Mouse (Mus musculus): ENCODE results near the gene Pbx4. TPM values are rescaled to one million over a fixed set of nuclear protein-coding genes. Genes with fewer than 3 reads are reported as not detected.
A peak's percentile ranks its signal among the peaks of the same experiment; 100 is the strongest.

Gene Pbx4
- polyA plus RNA-seq, 1 experiment: 22.4 TPM

DNA sequence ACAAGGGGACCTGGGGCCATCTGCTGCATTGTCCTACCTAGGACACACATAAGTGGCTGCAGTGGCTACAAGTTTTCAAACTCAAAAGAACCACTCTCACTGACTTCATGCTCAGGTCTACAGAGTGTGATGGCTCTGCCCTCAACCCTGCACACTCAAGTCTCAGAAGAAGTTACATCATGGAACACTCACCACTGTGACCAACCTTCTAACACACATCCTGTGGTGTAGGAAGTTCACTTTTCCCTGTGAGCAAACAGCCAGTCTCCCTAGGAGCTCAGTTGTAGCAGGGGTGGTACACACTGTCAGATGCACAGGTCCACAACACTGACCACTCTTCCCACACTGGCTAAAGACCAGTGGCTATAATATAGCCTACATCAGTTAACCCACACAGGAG is 86.2 kb downstream of the Pbx4 start:
- no peak for TF ChIP-seq CTCF (IDR thresholded peaks at IDR 0.05; ENCODE audit: low read depth, low read length)
- H3K9ac ChIP-seq (ENCODE audit: low read depth, poor library complexity, severe bottlenecking): no peak overlapping the region
- no peaks in the 10 kb centered on the region for H3K4me1 ChIP-seq (ENCODE audit: control insufficient read depth, insufficient read depth, low read length)
- 0 out of 2 replicates have a peak overlapping the region, but pooled peaks have one; percentile 3 for H3K27ac ChIP-seq (ENCODE audit: insufficient read depth, low read length)
- no peak overlapping the region for H3K4me3 ChIP-seq (ENCODE audit: low read depth, low read length)
- no peaks in the 10 kb centered on the region for H3K27me3 ChIP-seq (ENCODE audit: control insufficient read depth, insufficient read depth, low read length, poor library complexity, severe bottlenecking)
- peaks cover 41% of the 10 kb centered on the region for H3K36me3 ChIP-seq (ENCODE audit: control insufficient read depth, insufficient read depth, low read length, poor library complexity, severe bottlenecking)
- no peaks in the 10 kb centered on the region for H3K9me3 ChIP-seq (replicated peaks; ENCODE audit: control insufficient read depth, insufficient read depth, low read length, poor library complexity, severe bottlenecking)

DNA sequence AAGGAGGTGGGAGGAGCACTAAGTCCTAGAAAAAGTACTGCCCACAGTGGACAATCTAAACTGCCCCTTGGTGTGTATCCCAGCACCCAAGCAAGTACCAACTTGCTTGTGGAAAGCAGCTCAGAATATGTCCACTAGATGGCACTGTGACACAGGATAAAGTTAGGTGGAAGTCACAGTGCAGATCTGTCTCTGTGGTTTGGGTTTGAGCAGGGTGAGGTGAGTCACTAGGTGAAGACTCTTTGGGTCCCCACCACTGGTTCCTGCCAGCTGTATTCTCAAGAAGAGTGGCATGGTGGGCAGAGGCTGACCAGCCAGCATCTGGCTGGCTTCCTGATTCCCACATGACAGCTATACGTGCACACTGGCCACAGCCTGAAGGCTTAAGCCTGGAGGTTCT is 86.7 kb downstream of the Pbx4 start:
- Histone ChIP-seq H3K27ac (ENCODE audit: insufficient read depth, low read length) (0 out of 2 replicates have a peak overlapping the region, but pooled peaks have one; percentile 3), H3K4me3 (ENCODE audit: low read depth, low read length) (no peak overlapping the region)

DNA sequence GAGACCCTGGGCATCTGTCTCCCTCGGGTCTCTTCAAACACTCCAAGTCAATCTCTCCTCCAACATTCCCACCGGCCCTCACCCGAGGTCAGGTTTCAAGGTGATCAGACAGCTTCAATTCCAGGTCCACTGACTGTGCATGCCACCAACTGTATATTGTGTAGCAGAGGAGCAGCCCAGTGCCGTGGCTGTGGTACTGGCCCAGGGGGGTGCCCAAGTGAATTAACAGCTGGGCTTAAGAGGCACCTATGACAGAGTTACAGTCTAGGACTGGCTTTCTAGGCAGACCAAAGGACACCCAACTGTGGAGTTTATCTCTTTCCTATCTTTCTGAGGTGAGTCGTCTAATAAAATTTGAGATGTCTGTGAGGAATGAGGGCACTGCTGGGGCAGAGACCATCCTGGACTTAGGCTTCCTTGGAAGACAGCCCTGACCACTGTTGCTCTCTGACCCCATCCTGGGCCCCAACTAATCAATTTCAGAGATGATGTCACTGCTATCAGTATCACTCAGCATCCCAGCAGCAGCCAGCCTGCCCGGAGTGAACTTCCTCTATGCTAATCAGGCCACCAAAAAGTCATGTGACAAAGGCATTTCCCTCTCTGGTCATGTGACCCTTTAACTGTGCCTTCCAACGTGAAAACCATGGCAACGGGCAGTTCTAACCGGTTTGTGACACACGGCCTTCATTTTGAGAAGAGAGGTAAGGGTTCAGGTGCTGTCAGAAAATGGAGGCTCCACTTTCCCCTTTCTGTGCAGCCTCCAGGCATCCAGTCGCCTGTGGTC is 87.8 kb downstream of the Pbx4 start:
- Histone ChIP-seq H3K9me3 (replicated peaks; ENCODE audit: control insufficient read depth, insufficient read depth, low read length, poor library complexity, severe bottlenecking) (no peaks in the 10 kb centered on the region), H3K27me3 (ENCODE audit: control insufficient read depth, insufficient read depth, low read length, poor library complexity, severe bottlenecking) (no peaks in the 10 kb centered on the region), H3K9ac (ENCODE audit: low read depth, poor library complexity, severe bottlenecking) (peak overlapping the region; percentile 11; the same call in 1 of the 2 replicates), H3K27ac (ENCODE audit: insufficient read depth, low read length) (peak overlapping the region; percentile 61), H3K36me3 (ENCODE audit: control insufficient read depth, insufficient read depth, low read length, poor library complexity, severe bottlenecking) (peaks cover 30% of the 10 kb centered on the region), H3K4me1 (ENCODE audit: control insufficient read depth, insufficient read depth, low read length) (no peaks in the 10 kb centered on the region), H3K4me3 (ENCODE audit: low read depth, low read length) (no peak overlapping the region)
- TF ChIP-seq POLR2A (IDR thresholded peaks at IDR 0.05; ENCODE audit: insufficient read depth, low read length): no peak
- TF ChIP-seq EP300 (IDR thresholded peaks at IDR 0.05; ENCODE audit: insufficient read depth, low read depth, low read length): 0 out of 2 replicates have a peak, but pooled peaks have one; percentile 16

More for the DNA sequence above, 86.7 kb downstream of the Pbx4 start:
- TF ChIP-seq EP300 (IDR thresholded peaks at IDR 0.05; ENCODE audit: insufficient read depth, low read depth, low read length) (no peak), CTCF (IDR thresholded peaks at IDR 0.05; ENCODE audit: low read depth, low read length) (peak; percentile 42), POLR2A (IDR thresholded peaks at IDR 0.05; ENCODE audit: insufficient read depth, low read length) (no peak)
- H3K9me3 ChIP-seq (replicated peaks; ENCODE audit: control insufficient read depth, insufficient read depth, low read length, poor library complexity, severe bottlenecking): no peaks in the 10 kb centered on the region
- peaks cover 36% of the 10 kb centered on the region for H3K36me3 ChIP-seq (ENCODE audit: control insufficient read depth, insufficient read depth, low read length, poor library complexity, severe bottlenecking)
- no peak overlapping the region for H3K9ac ChIP-seq (ENCODE audit: low read depth, poor library complexity, severe bottlenecking)
- H3K27me3 ChIP-seq (ENCODE audit: control insufficient read depth, insufficient read depth, low read length, poor library complexity, severe bottlenecking): no peaks in the 10 kb centered on the region
- H3K4me1 ChIP-seq (ENCODE audit: control insufficient read depth, insufficient read depth, low read length): no peaks in the 10 kb centered on the region

DNA sequence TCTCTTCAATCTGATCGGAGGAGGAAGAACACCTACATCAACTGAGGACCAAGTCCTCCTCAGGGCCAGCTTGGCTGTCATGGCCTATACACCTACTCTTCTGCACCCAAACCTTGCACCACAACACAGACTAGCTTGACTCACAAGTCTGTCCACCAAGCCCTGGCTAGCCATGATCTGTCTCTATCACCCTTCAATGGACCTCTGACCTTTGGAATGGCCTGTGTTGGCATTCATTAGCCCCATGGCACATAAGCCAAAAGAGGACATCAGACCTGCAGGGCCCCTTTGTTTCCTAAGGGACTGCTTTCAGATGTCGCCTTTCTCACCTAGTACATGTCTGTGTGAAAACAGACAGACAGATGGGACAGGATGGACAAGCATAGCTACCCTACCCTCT is 88.8 kb downstream of the Pbx4 start:
- peak overlapping the region; percentile 45 for H3K27ac ChIP-seq (ENCODE audit: insufficient read depth, low read length)
- no peaks in the 10 kb centered on the region for H3K27me3 ChIP-seq (ENCODE audit: control insufficient read depth, insufficient read depth, low read length, poor library complexity, severe bottlenecking)
- H3K9me3 ChIP-seq (replicated peaks; ENCODE audit: control insufficient read depth, insufficient read depth, low read length, poor library complexity, severe bottlenecking): no peaks in the 10 kb centered on the region
- no peak overlapping the region for H3K4me3 ChIP-seq (ENCODE audit: low read depth, low read length)
- H3K36me3 ChIP-seq (ENCODE audit: control insufficient read depth, insufficient read depth, low read length, poor library complexity, severe bottlenecking): peaks cover 23% of the 10 kb centered on the region
- no peaks in the 10 kb centered on the region for H3K4me1 ChIP-seq (ENCODE audit: control insufficient read depth, insufficient read depth, low read length)
- no peak overlapping the region for H3K9ac ChIP-seq (ENCODE audit: low read depth, poor library complexity, severe bottlenecking)
- no peak for TF ChIP-seq POLR2A (IDR thresholded peaks at IDR 0.05; ENCODE audit: insufficient read depth, low read length)
- no peak for TF ChIP-seq CTCF (IDR thresholded peaks at IDR 0.05; ENCODE audit: low read depth, low read length)
- no peak for TF ChIP-seq EP300 (IDR thresholded peaks at IDR 0.05; ENCODE audit: insufficient read depth, low read depth, low read length)

Other genes starting within 250 kb of the Pbx4 start
- 16.8 and 21.6 TPM in 2 replicates for gene Zfp868, start 206.9 kb upstream of the Pbx4 start, polyA plus RNA-seq (2011; ENCODE audit: insufficient read depth, insufficient read length, low read depth, missing spikeins)
- gene Zfp964, start 178.0 kb upstream of the Pbx4 start, polyA plus RNA-seq (2011; ENCODE audit: insufficient read depth, insufficient read length, low read depth, missing spikeins): 2.2 and 2.4 TPM in 2 replicates
- 29.1 and 33.7 TPM in 2 replicates for gene Zfp869, start 121.8 kb upstream of the Pbx4 start, polyA plus RNA-seq (2011; ENCODE audit: insufficient read depth, insufficient read length, low read depth, missing spikeins)
- 6.5 and 7.0 TPM in 2 replicates for gene Zfp963, start 82.5 kb upstream of the Pbx4 start, polyA plus RNA-seq (2011; ENCODE audit: insufficient read depth, insufficient read length, low read depth, missing spikeins)
- not detected in 2 replicates for gene Gm20422, start 57.6 kb upstream of the Pbx4 start, polyA plus RNA-seq (2011; ENCODE audit: insufficient read depth, insufficient read length, low read depth, missing spikeins)
- gene Atp13a1, start 41.3 kb upstream of the Pbx4 start, polyA plus RNA-seq (2011; ENCODE audit: insufficient read depth, insufficient read length, low read depth, missing spikeins): 31.1 and 32.2 TPM in 2 replicates
- 38.3 and 41.1 TPM in 2 replicates for gene Zfp866, start 41.3 kb upstream of the Pbx4 start, polyA plus RNA-seq (2011; ENCODE audit: insufficient read depth, insufficient read length, low read depth, missing spikeins)
- 11.6 and 12.6 TPM in 2 replicates for gene Gmip, start 23.8 kb upstream of the Pbx4 start, polyA plus RNA-seq (2011; ENCODE audit: insufficient read depth, insufficient read length, low read depth, missing spikeins)
- gene Lpar2, start 10.1 kb upstream of the Pbx4 start, polyA plus RNA-seq (2011; ENCODE audit: insufficient read depth, insufficient read length, low read depth, missing spikeins): 10.1 and 10.8 TPM in 2 replicates
- gene Cilp2, start 55.2 kb downstream of the Pbx4 start, polyA plus RNA-seq (2011; ENCODE audit: insufficient read depth, insufficient read length, low read depth, missing spikeins): 0.96 and 1.2 TPM in 2 replicates
- not detected in 2 replicates for gene Tssk6, start 69.7 kb downstream of the Pbx4 start, polyA plus RNA-seq (2011; ENCODE audit: insufficient read depth, insufficient read length, low read depth, missing spikeins)
- gene Ndufa13, start 70.1 kb downstream of the Pbx4 start, polyA plus RNA-seq (2011; ENCODE audit: insufficient read depth, insufficient read length, low read depth, missing spikeins): 70.5 and 70.8 TPM in 2 replicates
- gene Yjefn3, start 70.2 kb downstream of the Pbx4 start, polyA plus RNA-seq (2011; ENCODE audit: insufficient read depth, insufficient read length, low read depth, missing spikeins): 3.4 and 4.2 TPM in 2 replicates
- gene Gatad2a, start 163.9 kb downstream of the Pbx4 start, polyA plus RNA-seq (2011; ENCODE audit: insufficient read depth, insufficient read length, low read depth, missing spikeins): 155 TPM in 2 replicates
- 40.2 and 41.0 TPM in 2 replicates for gene Mau2, start 210.2 kb downstream of the Pbx4 start, polyA plus RNA-seq (2011; ENCODE audit: insufficient read depth, insufficient read length, low read depth, missing spikeins)
- 36.5 and 37.3 TPM in 2 replicates for gene Sugp1, start 210.3 kb downstream of the Pbx4 start, polyA plus RNA-seq (2011; ENCODE audit: insufficient read depth, insufficient read length, low read depth, missing spikeins)
- gene Tm6sf2, start 240.4 kb downstream of the Pbx4 start, polyA plus RNA-seq (2011; ENCODE audit: insufficient read depth, insufficient read length, low read depth, missing spikeins): 0.99 and 1.4 TPM in 2 replicates

Measured in ES-Bruce4 (cell line).